15 mouse cellular contexts compared by ENCODE assay signal in genomic region chr15:92001431-92001830, GRCm38 (mm10). TPM values are rescaled to one million over a fixed set of nuclear protein-coding genes. Genes with fewer than 3 reads are reported as not detected.
"Had no signal": no experiment of that assay in that cellular context is flagged by ENCODE, and none has a peak within 500 bp of the region (broad histone marks: within the 10 kb centered on the region; RNA-seq: fewer than 3 reads in every experiment).

No protein-coding gene starts in this region.

- H3K9me3 ChIP-seq: limb, embryonic 12.5 days; midbrain, embryonic 13.5 days; neural tube, embryonic 15.5 days had no signal

- H3K36me3 ChIP-seq: limb, embryonic 12.5 days; liver, embryonic 13.5 days; midbrain, embryonic 13.5 days; neural tube, embryonic 15.5 days had no signal

- H3K27ac ChIP-seq: layer of hippocampus, adult 2 months; limb, embryonic 12.5 days; liver, embryonic 13.5 days; midbrain, embryonic 13.5 days; neural tube, embryonic 15.5 days had no signal

- ATAC-seq: liver, postnatal 0 days; midbrain, embryonic 13.5 days had no signal

- H3K4me1 ChIP-seq: limb, embryonic 12.5 days; liver, embryonic 13.5 days; midbrain, embryonic 13.5 days; neural tube, embryonic 15.5 days had no signal

- DNase-seq: kidney, postnatal 10 days; kidney, postnatal 4 days; liver; liver, embryonic 13.5 days; liver, postnatal 0 days; right cerebral cortex, postnatal 4 days; spleen, adult 18-20 months; thymus, adult 18-20 months; thymus, postnatal 25 days had no signal

- H3K4me3 ChIP-seq: layer of hippocampus, adult 2 months; limb, embryonic 12.5 days; liver, embryonic 13.5 days; midbrain, embryonic 13.5 days; myocyte; neural tube, embryonic 15.5 days had no signal

- H3K9ac ChIP-seq: limb, embryonic 12.5 days; liver, embryonic 13.5 days; liver, postnatal 0 days; midbrain, embryonic 13.5 days; neural tube, embryonic 15.5 days had no signal

- H3K27me3 ChIP-seq: limb, embryonic 12.5 days; liver, embryonic 13.5 days; midbrain, embryonic 13.5 days; neural tube, embryonic 15.5 days had no signal

- H3K4me2 ChIP-seq: limb, embryonic 12.5 days; liver, embryonic 13.5 days; midbrain, embryonic 13.5 days; neural tube, embryonic 15.5 days had no signal

RNA-seq across cellular contexts. Expression of gene Cntn1, which starts 49.5 kb away (rescaled TPM):
- total RNA-seq: megakaryocyte-erythroid progenitor cell, adult 5-6 weeks had no signal
- polyA plus RNA-seq: liver, postnatal 0 days had no signal
